7 mouse cellular contexts compared by ENCODE assay signal in genomic region chr15:62092671-62093185, GRCm38 (mm10).
DNase-seq lines count a peak whose midpoint lies in the region; ATAC-seq and TF ChIP-seq lines count a peak whose summit lies in the region.

No protein-coding gene starts in this region.

- H3K27me3 ChIP-seq in kidney, postnatal 0 days (ENCODE audit: insufficient read depth, low read length): no peaks in the 10 kb centered on the region
- no peaks in the 10 kb centered on the region for H3K27me3 ChIP-seq in neural tube, embryonic 13.5 days

- no peak for TF ChIP-seq CTCF in kidney, postnatal 0 days (IDR thresholded peaks at IDR 0.05; ENCODE audit: low read depth)
- TF ChIP-seq CTCF in layer of hippocampus, adult 2 months (conservative IDR thresholded peaks at IDR 0.05): no peak

- H3K9ac ChIP-seq in kidney, postnatal 0 days (ENCODE audit: low read depth, low read length): no peak overlapping the region
- H3K9ac ChIP-seq in neural tube, embryonic 13.5 days: no peak overlapping the region

- no peaks in the 10 kb centered on the region for H3K9me3 ChIP-seq in kidney, postnatal 0 days (replicated peaks; ENCODE audit: low read length)
- no peaks in the 10 kb centered on the region for H3K9me3 ChIP-seq in neural tube, embryonic 13.5 days

- peak; percentile 35 for DNase-seq in testis, postnatal 14 days (ENCODE audit: low spot score)
- DNase-seq in testis, postnatal 10 days (ENCODE audit: low spot score): no peak
- peak; percentile 64 for DNase-seq in embryo, embryonic 11 days
- DNase-seq in kidney, postnatal 0 days (ENCODE audit: low spot score): peak; percentile 39
- DNase-seq in cerebellum, adult 11-12 months: no peak
- no peak for DNase-seq in layer of hippocampus, adult 2 months (ENCODE audit: low spot score in 2 of 2)

- no peak overlapping the region for H3K27ac ChIP-seq in kidney, postnatal 0 days
- H3K27ac ChIP-seq in neural tube, embryonic 13.5 days (replicated peaks): peak overlapping the region; percentile 66
- H3K27ac ChIP-seq in layer of hippocampus, adult 2 months: no peak overlapping the region

- H3K4me2 ChIP-seq in kidney, postnatal 0 days (ENCODE audit: low read length): no peak overlapping the region
- H3K4me2 ChIP-seq in neural tube, embryonic 13.5 days: no peak overlapping the region

- H3K4me1 ChIP-seq in kidney, postnatal 0 days (replicated peaks; ENCODE audit: insufficient read depth, low read length): peaks cover 5% of the 10 kb centered on the region; the same call in 1 of the 2 replicates
- H3K4me1 ChIP-seq in neural tube, embryonic 13.5 days (replicated peaks): peaks cover 17% of the 10 kb centered on the region

- no peak overlapping the region for H3K4me3 ChIP-seq in kidney, postnatal 0 days (replicated peaks; ENCODE audit: low read depth, low read length)
- H3K4me3 ChIP-seq in neural tube, embryonic 13.5 days: no peak overlapping the region
- H3K4me3 ChIP-seq in layer of hippocampus, adult 2 months: no peak overlapping the region

- peak; percentile 22; the same call in 1 of the 2 replicates for ATAC-seq in kidney, postnatal 0 days (replicated peaks; ENCODE audit: low FRiP score, low read depth)
- ATAC-seq in neural tube, embryonic 13.5 days (ENCODE audit: low read depth): peak; percentile 87

- H3K36me3 ChIP-seq in kidney, postnatal 0 days (ENCODE audit: insufficient read depth, low read length): no peaks in the 10 kb centered on the region
- no peaks in the 10 kb centered on the region for H3K36me3 ChIP-seq in neural tube, embryonic 13.5 days

- 5% methylated on average over 5 of the region's 5 CpGs for WGBS in kidney, postnatal 0 days
- 2% methylated on average over 5 of the region's 5 CpGs for WGBS in neural tube, embryonic 13.5 days

Comparison
In these comparisons a context has a peak if more than half of its experiments do, and no peak if none do; other contexts are left out.
1. DNase-seq: peak in testis, postnatal 14 days (single experiment), embryo, embryonic 11 days (single experiment) and kidney, postnatal 0 days (single experiment); none in testis, postnatal 10 days (single experiment), cerebellum, adult 11-12 months (single experiment) and layer of hippocampus, adult 2 months (0 of 2).